Mouse (Mus musculus) lung, adult 2 months (tissue): ENCODE measurements at regions not wholly inside any gene's neighbourhood (a gene's known extent, or its start where the extent isn't known, plus 50 kb on each side); places are given as distances from the start of the nearest gene placed in this dataset.

ENCODE experiments used
- DNase-seq: peaks from one replicate; pipeline ENCODE4 v3.0.0; 2022
- H3K4me1 ChIP-seq: fragments of 200-500 bp; 2 replicates; pipeline ENCODE4 v1.6.1; 2011; ENCODE audit warnings: low read length; ENCODE audit not compliant: control insufficient read depth, insufficient read depth
- H3K4me3 ChIP-seq: fragments of 200-500 bp; replicated peaks from 2 replicates; pipeline ENCODE3; 2011; ENCODE audit warnings: low read depth, mild to moderate bottlenecking, control low read depth, low read length; ENCODE audit errors: extremely low read depth
- CTCF ChIP-seq: fragments of 200-500 bp; IDR thresholded peaks from 2 replicates; pipeline ENCODE4 v1.5.1; 2011; ENCODE audit warnings: mild to moderate bottlenecking, low read length, control low read depth; ENCODE audit not compliant: insufficient read depth
- POLR2A ChIP-seq: fragments of 200-500 bp; IDR thresholded peaks from 2 replicates; pipeline ENCODE4 v1.6.1; 2011; ENCODE audit warnings: low read depth, mild to moderate bottlenecking, control low read depth, low read length, borderline replicate concordance; ENCODE audit errors: extremely low read depth
- WGBS: fragments of 180-500 bp; shearing (Covaris S2); methylation state at CpG from one replicate; pipeline ENCODE4 v1.1.7; 2018; 5-methylcytosine and 5-hydroxymethylcytosine counted together

GRCm38 (mm10) chr3:130853866-130854265 lies 123.7 kb upstream of the Rpl34 start:
- no peak overlapping the region for H3K4me3 ChIP-seq
- no peak for TF ChIP-seq POLR2A
- no peak for TF ChIP-seq CTCF
- DNase-seq, result no peak
- 75% methylated on average over 9 of the region's 9 CpGs for WGBS
- no peaks in the 10 kb centered on the region for H3K4me1 ChIP-seq

- H3K4me1 ChIP-seq, result no peaks in the 10 kb centered on the region
- WGBS, result 41% methylated on average over 5 of the region's 5 CpGs
- no peak overlapping the region for H3K4me3 ChIP-seq
- DNase-seq, result no peak
- TF ChIP-seq POLR2A (no peak), CTCF (no peak)
These were observed 120.6 kb upstream of the Rpl34 start for GRCm38 (mm10) chr3:130850766-130851308.

- WGBS, result 54% methylated on average over 1 of the region's 1 CpGs
- H3K4me3 ChIP-seq, result no peak overlapping the region
- H3K4me1 ChIP-seq, result no peaks in the 10 kb centered on the region
- DNase-seq, result no peak
- TF ChIP-seq POLR2A, result no peak
- TF ChIP-seq CTCF, result no peak
These were observed 111.6 kb upstream of the Rpl34 start for GRCm38 (mm10) chr3:130841755-130842154.

GRCm38 (mm10) chr3:130839924-130840440 lies 109.8 kb upstream of the Rpl34 start:
- DNase-seq, result no peak
- H3K4me3 ChIP-seq, result no peak overlapping the region
- 80% methylated on average over 9 of the region's 9 CpGs for WGBS
- no peak for TF ChIP-seq POLR2A
- TF ChIP-seq CTCF, result no peak
- no peaks in the 10 kb centered on the region for H3K4me1 ChIP-seq

- WGBS, result 81% methylated on average over 19 of the region's 19 CpGs
- no peaks in the 10 kb centered on the region for H3K4me1 ChIP-seq
- DNase-seq, result no peak
- H3K4me3 ChIP-seq, result no peak overlapping the region
- no peak for TF ChIP-seq CTCF
- TF ChIP-seq POLR2A, result no peak
These were observed 108.6 kb upstream of the Rpl34 start for GRCm38 (mm10) chr3:130838626-130839422.

GRCm38 (mm10) chr3:130833722-130834121 lies 103.5 kb upstream of the Rpl34 start:
- 74% methylated on average over 5 of the region's 5 CpGs for WGBS
- no peak for DNase-seq
- Histone ChIP-seq H3K4me1 (no peaks in the 10 kb centered on the region), H3K4me3 (no peak overlapping the region)
- no peak for TF ChIP-seq POLR2A
- no peak for TF ChIP-seq CTCF

GRCm38 (mm10) chr3:130833082-130833481 lies 102.9 kb upstream of the Rpl34 start:
- WGBS, result 28% methylated on average over 9 of the region's 9 CpGs
- no peak overlapping the region for H3K4me3 ChIP-seq
- TF ChIP-seq CTCF (no peak), POLR2A (no peak)
- H3K4me1 ChIP-seq, result no peaks in the 10 kb centered on the region
- no peak for DNase-seq

GRCm38 (mm10) chr3:130831788-130832187 lies 101.6 kb upstream of the Rpl34 start:
- H3K4me3 ChIP-seq, result no peak overlapping the region
- WGBS, result 82% methylated on average over 6 of the region's 6 CpGs
- no peaks in the 10 kb centered on the region for H3K4me1 ChIP-seq
- no peak for TF ChIP-seq POLR2A
- no peak for TF ChIP-seq CTCF
- DNase-seq, result no peak

- TF ChIP-seq CTCF (no peak), POLR2A (no peak)
- WGBS, result 80% methylated on average over 4 of the region's 4 CpGs
- Histone ChIP-seq H3K4me3 (no peak overlapping the region), H3K4me1 (no peaks in the 10 kb centered on the region)
- DNase-seq, result no peak
These were observed 98.1 kb upstream of the Rpl34 start for GRCm38 (mm10) chr3:130828346-130828745.

GRCm38 (mm10) chr3:130827934-130828333 lies 97.7 kb upstream of the Rpl34 start:
- TF ChIP-seq POLR2A, result no peak
- TF ChIP-seq CTCF, result no peak

GRCm38 (mm10) chr3:130827021-130827420 lies 96.8 kb upstream of the Rpl34 start:
- no peak for DNase-seq
- WGBS, result 67% methylated on average over 6 of the region's 6 CpGs
- Histone ChIP-seq H3K4me3 (no peak overlapping the region), H3K4me1 (no peaks in the 10 kb centered on the region)
- TF ChIP-seq POLR2A, result no peak
- TF ChIP-seq CTCF, result no peak

More at GRCm38 (mm10) chr3:130827934-130828333, 97.7 kb upstream of the Rpl34 start:
- H3K4me1 ChIP-seq, result no peaks in the 10 kb centered on the region
- 53% methylated on average over 4 of the region's 4 CpGs for WGBS
- DNase-seq, result no peak
- H3K4me3 ChIP-seq, result no peak overlapping the region
